Mouse (Mus musculus) frontal cortex, postnatal 25 days (tissue): ENCODE data around the gene Ccl9.

Experiments
- DNase-seq, 2 experiments: peaks; one replicate each; pipeline ENCODE4 v3.0.0; 2022; ENCODE audit warnings: low spot score in 2 of 2

Gene Ccl9

GRCm38 (mm10) chr11:83578186-83578760 is at the start of gene Ccl9:
Ccl9 (minus strand) TSS chr11:83578636.
- DNase-seq: no peak

GRCm38 (mm10) chr11:83623586-83623985 is 45.1 kb upstream of the Ccl9 start:
- no peak for DNase-seq

- DNase-seq: no peak
These were observed 40.6 kb upstream of the Ccl9 start for GRCm38 (mm10) chr11:83619037-83619436.

GRCm38 (mm10) chr11:83618238-83618637 is 39.8 kb upstream of the Ccl9 start:
- DNase-seq: no peak

GRCm38 (mm10) chr11:83616586-83616985 is 38.1 kb upstream of the Ccl9 start:
- no peak for DNase-seq

- no peak for DNase-seq
These were observed 32.5 kb upstream of the Ccl9 start for GRCm38 (mm10) chr11:83610900-83611299.

GRCm38 (mm10) chr11:83606396-83606795 is 28.0 kb upstream of the Ccl9 start:
- no peak for DNase-seq

GRCm38 (mm10) chr11:83605535-83605934 is 27.1 kb upstream of the Ccl9 start:
- DNase-seq: no peak

- no peak for DNase-seq
These were observed 26.3 kb upstream of the Ccl9 start for GRCm38 (mm10) chr11:83604698-83605097.

GRCm38 (mm10) chr11:83603399-83603798 is 25.0 kb upstream of the Ccl9 start:
- DNase-seq: no peak

GRCm38 (mm10) chr11:83600576-83600975 is 22.1 kb upstream of the Ccl9 start:
- DNase-seq: no peak

- no peak for DNase-seq
These were observed 20.6 kb upstream of the Ccl9 start for GRCm38 (mm10) chr11:83598991-83599390.

GRCm38 (mm10) chr11:83598207-83598837 is 19.9 kb upstream of the Ccl9 start:
- no peak for DNase-seq

- no peak for DNase-seq
These were observed 19.4 kb upstream of the Ccl9 start for GRCm38 (mm10) chr11:83597796-83598195.

- DNase-seq: no peak
These were observed 17.4 kb upstream of the Ccl9 start for GRCm38 (mm10) chr11:83595669-83596455.

- no peak for DNase-seq
These were observed 15.0 kb upstream of the Ccl9 start for GRCm38 (mm10) chr11:83593453-83593852.

- no peak for DNase-seq
These were observed 14.4 kb upstream of the Ccl9 start, which contains the start of gene Ccl6 for GRCm38 (mm10) chr11:83592853-83593252. Ccl6 (minus strand) TSS chr11:83593087.

GRCm38 (mm10) chr11:83584232-83584631 is 5.8 kb upstream of the Ccl9 start:
- DNase-seq: no peak

- no peak for DNase-seq
These were observed 5.0 kb upstream of the Ccl9 start for GRCm38 (mm10) chr11:83583450-83583754.

- no peak for DNase-seq
These were observed 4.4 kb upstream of the Ccl9 start for GRCm38 (mm10) chr11:83582626-83583449.

GRCm38 (mm10) chr11:83581626-83582610 is 3.5 kb upstream of the Ccl9 start:
- DNase-seq: no peak
